Mouse (Mus musculus): ENCODE data around the gene Smim11.

The Smim11 gene

GRCm38 (mm10) chr16:92320361-92320760 is 19.3 kb downstream of the Smim11 start:
- no peak for DNase-seq (ENCODE audit: low spot score)

DNA sequence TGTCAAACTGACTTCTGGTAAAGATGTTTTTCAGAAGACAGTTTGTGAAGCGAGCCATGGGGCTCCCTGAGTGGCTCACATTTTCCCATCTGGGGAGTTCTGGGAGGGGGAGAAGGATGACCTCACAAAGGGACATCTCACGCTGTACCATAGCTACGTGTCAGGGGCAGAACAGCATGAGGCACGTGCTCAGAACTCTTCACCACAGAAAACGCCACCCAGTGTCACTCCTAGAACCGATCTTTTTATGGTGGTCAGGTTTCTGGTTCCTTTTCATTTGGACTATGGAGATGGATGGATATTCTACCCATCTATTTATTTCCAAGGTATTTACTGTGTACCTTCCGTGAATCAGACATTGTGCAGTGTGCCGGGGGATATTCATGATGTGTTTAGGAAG is 20.3 kb downstream of the Smim11 start, which contains the start of gene Fam243:
TSS of gene Fam243 (minus strand) at position 101 of the 400 bp plus-strand sequence.
- DNase-seq (ENCODE audit: low spot score), result no peak

- DNase-seq (ENCODE audit: low spot score), result no peak
These were observed 23.4 kb downstream of the Smim11 start for GRCm38 (mm10) chr16:92324309-92325061.

- DNase-seq (ENCODE audit: low spot score), result no peak
These were observed 23.9 kb downstream of the Smim11 start for GRCm38 (mm10) chr16:92325062-92325406.

DNA sequence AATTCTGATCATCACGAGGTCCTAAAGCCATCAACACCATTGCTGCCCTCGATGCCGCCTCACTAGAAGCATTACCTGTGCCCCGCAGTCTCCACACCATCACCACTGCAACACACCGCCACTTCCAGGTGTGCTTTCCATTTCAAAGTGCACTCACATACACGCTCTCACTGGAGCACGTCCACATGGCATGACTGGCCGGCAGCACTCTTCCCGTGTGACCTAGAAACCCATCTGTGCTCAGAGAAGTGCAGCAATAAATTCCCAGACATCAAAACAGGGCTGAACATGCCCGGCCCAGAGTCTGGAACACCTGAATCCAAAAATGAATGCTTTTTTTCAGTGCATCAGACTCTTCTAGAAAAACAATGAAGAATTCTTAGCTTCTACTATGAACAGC is 26.8 kb downstream of the Smim11 start:
- DNase-seq (ENCODE audit: low spot score), result no peak

DNA sequence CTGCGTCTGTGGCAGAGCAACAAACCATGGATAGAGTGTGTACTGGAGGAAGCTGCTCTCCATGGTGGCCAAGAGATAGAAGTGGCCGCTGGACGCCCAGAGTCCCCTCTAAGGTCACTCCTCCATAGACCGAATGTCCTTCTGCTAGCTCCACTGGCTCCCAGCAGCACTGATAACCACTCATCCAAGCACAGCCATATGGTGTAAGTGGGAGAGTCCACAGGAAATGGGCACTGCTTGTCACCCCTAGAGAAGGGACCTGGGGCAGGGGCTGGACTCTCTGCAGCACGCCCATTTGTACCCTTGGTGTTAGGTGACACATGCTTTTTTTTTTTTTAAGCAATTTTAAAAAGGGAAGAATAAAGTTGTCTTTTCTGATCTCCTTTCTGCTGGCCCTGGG is 29.9 kb downstream of the Smim11 start:
- no peak for DNase-seq (ENCODE audit: low spot score)

GRCm38 (mm10) chr16:92334600-92334999 is 33.5 kb downstream of the Smim11 start:
- no peak for DNase-seq (ENCODE audit: low spot score)

DNA sequence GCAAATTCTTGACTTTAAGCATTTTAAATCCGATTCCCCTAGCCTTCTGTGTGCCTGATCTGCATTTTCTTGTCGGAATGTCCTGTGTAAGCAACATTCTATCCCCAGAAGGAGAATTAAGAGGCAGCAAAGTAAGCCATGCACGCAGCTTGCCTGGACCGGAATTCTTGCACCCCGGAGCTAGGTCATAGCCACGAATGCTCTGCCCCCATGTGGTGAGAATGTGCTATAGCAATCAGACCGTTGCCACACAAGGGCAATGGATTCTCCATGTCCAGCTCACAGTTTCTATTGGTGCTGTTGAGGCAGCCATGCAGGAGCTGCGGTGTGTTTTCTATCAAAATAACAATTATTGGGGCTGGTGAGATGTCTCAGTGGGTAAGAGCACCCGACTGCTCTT is 35.2 kb downstream of the Smim11 start:
- peak; percentile 89 for DNase-seq (ENCODE audit: low spot score)

DNA sequence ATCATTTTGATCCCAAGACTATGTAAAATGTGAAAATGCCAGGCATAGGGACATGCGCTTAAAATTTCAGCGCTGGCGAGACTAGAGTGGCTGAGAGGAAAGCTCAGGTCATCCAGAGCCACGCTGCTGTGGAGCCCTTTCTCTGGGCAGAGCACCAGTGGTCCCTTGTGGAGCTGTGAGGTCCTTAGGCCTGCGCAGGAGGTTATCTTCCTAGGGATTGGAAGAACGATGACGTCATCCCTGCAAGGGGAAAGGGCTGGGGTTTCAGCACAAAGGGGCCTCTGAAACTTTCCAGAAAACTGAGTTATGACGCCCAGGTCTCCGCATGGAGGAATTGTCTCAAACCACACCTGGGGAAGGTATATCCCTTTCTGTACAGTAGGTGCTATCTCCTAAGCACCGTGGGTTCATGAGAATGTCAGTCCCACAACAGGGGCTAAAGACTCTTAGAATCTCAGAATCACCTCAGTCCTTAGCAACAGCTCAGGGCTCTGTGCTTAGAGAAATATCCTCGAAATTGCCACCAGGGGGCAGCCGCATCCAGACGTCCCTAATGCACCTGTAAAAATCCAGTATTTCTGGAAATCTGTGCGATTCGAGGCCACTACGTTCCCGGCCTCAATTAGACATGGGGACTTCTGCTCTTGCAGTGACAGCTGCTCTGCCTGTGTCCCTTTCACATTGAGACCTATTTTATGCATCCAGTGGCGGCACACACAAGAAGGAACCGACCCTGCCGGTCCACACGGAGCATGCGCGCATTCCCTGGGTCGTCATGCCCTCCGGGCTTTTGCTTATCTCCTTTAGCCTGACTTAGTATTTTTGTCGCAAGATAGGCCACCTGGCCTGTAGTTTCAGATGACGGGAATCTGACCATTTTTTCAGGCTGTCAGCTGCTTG is 39.8 kb downstream of the Smim11 start:
- DNase-seq (ENCODE audit: low spot score), result peak; percentile 90

- DNase-seq (ENCODE audit: low spot score), result no peak
These were observed 44.1 kb downstream of the Smim11 start for GRCm38 (mm10) chr16:92345177-92345576.

DNA sequence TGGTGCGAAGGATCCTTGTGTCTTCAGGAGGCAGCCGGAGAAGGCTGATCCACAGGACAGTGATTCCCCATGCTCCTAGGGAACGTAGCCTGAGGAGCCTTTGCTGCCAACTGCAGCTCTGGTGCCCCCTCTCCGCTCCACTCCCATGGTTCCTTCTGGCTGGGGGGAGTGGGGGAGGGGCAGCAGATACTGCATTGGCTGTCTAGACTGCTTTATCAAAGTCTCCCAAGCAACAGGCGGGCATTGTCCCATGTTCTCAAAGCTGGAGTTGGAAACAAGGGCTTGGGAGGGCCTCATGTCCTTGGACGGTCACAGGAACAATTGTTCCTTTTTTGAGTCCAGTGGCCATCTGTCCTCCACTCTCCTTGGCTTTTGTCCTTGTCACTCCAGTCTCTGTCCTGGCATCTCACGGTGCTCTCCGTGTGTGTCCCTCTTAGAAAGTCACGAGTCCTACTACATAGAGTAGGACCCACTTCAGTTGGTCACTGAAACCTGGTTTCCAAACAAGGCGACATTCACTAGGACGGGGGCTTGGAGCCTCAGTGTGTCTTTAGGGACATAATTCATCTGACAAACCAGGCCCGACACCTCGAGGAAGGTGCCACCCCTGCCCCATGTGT is 45.3 kb downstream of the Smim11 start:
- DNase-seq (ENCODE audit: low spot score), result peak; percentile 54

DNA sequence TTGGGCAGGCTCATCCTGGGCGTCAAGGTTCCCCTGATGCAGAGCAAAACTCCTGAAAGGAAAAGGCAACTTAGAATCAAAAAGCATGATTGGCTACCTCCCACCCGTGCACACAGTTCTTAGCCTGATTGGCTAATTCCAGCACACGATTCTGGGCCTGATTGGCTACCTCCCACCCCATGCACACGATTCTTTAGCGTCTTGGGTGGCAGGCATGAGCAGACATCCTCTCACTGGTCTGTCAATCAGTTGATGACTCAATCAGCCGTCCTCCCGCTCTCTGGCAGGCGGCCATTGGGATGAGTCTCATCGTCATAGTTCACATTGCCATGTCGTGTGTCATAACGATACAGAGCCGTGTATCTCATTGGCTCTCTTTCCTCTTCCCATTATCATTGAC is 47.9 kb downstream of the Smim11 start:
- no peak for DNase-seq (ENCODE audit: low spot score)

DNA sequence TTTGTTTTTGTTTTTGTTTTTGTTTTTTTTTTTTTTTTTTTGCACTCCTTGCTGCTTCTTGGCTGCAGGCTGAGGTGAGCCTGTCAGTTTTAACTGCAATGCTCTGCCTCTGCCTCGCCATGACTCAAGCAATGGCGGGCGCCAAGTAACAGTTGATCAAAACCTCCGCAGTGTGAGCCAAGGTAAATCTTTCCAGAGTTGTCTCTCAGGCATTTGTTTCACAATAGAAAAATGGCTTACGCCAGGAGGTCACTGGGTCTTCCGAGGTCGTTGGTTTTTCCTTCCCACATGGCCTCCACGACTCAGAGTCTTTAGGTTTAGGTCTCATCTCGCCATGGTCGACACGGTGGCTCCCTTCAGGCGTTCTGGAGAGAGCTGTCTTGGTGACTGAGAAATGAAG is 52.2 kb downstream of the Smim11 start:
- DNase-seq (ENCODE audit: low spot score), result no peak

GRCm38 (mm10) chr16:92353897-92354296 is 52.8 kb downstream of the Smim11 start:
- no peak for DNase-seq (ENCODE audit: low spot score)

GRCm38 (mm10) chr16:92355366-92355765 is 54.3 kb downstream of the Smim11 start:
- DNase-seq (ENCODE audit: low spot score), result no peak

DNA sequence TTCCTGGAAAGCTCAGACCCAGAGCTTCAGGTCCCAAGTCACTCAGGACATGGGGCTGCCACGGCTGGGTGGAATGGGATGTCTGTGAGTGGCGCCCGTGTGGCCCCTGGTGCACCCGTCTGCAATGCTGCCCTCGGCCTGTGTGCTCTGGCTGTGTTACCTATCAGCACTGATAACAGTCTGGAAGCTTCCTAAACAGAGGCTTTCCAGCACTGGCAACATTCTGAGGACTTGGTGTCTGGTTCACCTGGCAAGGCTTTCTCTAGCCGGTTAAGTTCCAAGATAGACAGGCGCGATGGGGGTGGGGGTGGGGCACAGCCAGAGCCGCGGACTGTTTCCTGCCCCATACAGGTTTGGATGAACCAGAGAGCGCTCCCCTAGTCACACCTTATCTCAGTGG is 54.9 kb downstream of the Smim11 start:
- DNase-seq (ENCODE audit: low spot score), result no peak

DNA sequence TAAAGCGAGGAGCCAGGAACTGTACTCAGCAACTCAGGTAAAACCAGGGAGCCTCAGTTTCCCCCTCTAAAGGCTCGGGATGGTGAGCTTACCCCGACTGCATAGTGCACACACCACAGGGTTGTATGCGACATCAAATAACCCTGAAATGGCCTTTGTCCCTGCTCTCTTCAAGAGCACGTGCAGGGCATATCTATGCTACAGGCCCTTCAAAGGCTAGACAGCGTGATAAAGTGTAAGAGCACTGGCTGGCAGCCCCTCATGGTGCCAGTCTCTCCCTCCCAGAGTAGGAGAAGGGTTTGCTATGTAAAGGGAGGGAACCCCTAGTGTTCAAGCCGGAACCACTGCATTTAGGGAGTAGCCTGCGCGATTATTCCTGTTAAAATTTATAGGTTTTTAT is 55.9 kb downstream of the Smim11 start:
- no peak for DNase-seq (ENCODE audit: low spot score)

- peak; percentile 75 for DNase-seq (ENCODE audit: low spot score)
These were observed 56.5 kb downstream of the Smim11 start for GRCm38 (mm10) chr16:92357566-92357965.

GRCm38 (mm10) chr16:92358734-92359133 is 57.6 kb downstream of the Smim11 start:
- peak; percentile 59 for DNase-seq (ENCODE audit: low spot score)

DNA sequence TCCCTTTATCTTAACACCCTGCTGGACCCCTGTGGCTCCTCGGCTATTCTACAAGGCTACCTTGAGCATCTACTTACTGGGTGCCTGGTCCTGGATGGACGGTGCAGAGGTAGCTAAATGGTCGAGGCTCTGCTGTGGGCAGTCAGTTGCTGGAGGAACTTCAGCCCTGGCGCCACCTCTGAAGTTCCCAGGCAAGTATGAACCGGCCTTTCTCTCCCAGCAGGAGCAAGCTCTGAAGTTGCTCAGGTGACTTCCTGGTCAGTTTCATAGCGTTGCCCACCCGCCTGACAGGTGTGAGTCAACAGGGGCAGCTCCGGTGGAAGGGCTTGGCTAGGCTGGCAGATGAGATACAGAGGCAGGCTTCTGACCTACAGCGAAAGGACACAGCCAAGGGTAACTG is 58.1 kb downstream of the Smim11 start, which contains the start of gene Kcne1:
TSS of gene Kcne1 (minus strand) at position 240 of the 400 bp plus-strand sequence.
- DNase-seq (ENCODE audit: low spot score), result no peak

GRCm38 (mm10) chr16:92360711-92361110 is 59.6 kb downstream of the Smim11 start:
- no peak for DNase-seq (ENCODE audit: low spot score)

Measured in retina, embryonic 14.5 days (tissue).